8 mouse cellular contexts compared by ENCODE assay signal in the genomic region with DNA sequence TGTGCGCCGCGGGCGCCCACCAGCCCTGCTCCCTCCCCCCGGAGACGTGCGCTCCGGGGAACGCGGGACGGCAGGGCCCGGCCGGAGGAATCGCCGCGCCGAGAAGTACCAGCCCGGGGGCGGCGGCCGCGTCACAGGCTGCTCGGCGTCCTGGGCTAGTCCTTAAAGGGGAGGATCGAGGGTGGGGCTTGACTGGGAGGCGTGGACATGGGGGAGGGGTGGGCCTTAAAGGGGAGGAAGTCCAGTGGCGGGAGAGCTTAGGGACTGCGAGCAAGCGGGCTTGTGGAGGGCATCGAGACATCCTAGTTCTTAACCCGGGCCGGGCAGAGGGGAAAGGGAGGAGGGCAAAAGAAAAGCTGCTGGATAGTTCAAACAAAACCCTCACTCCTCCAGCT. TPM values are rescaled to one million over a fixed set of nuclear protein-coding genes. Genes with fewer than 3 reads are reported as not detected.
DNase-seq lines count a peak whose midpoint lies in the region; ATAC-seq and TF ChIP-seq lines count a peak whose summit lies in the region.

A gene (minus strand): TSS at position 127 of the 395 bp plus-strand sequence.

- under 1% methylated on average over 25 of the region's 32 CpGs for WGBS in forebrain, embryonic 13.5 days
- 1% methylated on average over 32 of the region's 32 CpGs for WGBS in large intestine, adult 2 months
- under 1% methylated on average over 32 of the region's 32 CpGs for WGBS in lung, embryonic 14.5 days
- WGBS in olfactory bulb, adult 2 months, result under 1% methylated on average over 32 of the region's 32 CpGs
- whole genome bisulfite sequencing in thymus, adult 2 months, result under 1% methylated on average over 31 of the region's 32 CpGs

- intact Hi-C loops in heart, postnatal 10 days (cut with DNase I), result loop anchor here (2.0 kb wide), 1 partner anchor 17 kb away; no protein-coding TSS in a partner anchor

- H3K4me2 ChIP-seq in forebrain, embryonic 13.5 days, result peak within 1 kb of the TSS; percentile 81
- H3K4me2 ChIP-seq in lung, embryonic 14.5 days, result peak within 1 kb of the TSS; percentile 90

- peak; percentile 95 for ATAC-seq in forebrain, embryonic 13.5 days
- ATAC-seq in lung, embryonic 14.5 days (ENCODE audit: insufficient read depth), result peak; percentile 95

- H3K9ac ChIP-seq in ES-Bruce4 (ENCODE audit: low read depth, poor library complexity, severe bottlenecking), result peak within 1 kb of the TSS; percentile 53
- H3K9ac ChIP-seq in forebrain, embryonic 13.5 days, result peak within 1 kb of the TSS; percentile 94
- peak within 1 kb of the TSS; percentile 91 for H3K9ac ChIP-seq in lung, embryonic 14.5 days

- no peaks in the 10 kb centered on the region for H3K4me1 ChIP-seq in ES-Bruce4 (ENCODE audit: control insufficient read depth, insufficient read depth, low read length)
- peaks cover 37% of the 10 kb centered on the region for H3K4me1 ChIP-seq in forebrain, embryonic 13.5 days
- peaks cover 18% of the 10 kb centered on the region for H3K4me1 ChIP-seq in lung, embryonic 14.5 days (ENCODE audit: insufficient read depth)
- H3K4me1 ChIP-seq in olfactory bulb, adult 2 months (ENCODE audit: control insufficient read depth, insufficient read depth, low read length), result peaks cover 13% of the 10 kb centered on the region; the same call in 1 of the 2 replicates
- peaks cover 9% of the 10 kb centered on the region for H3K4me1 ChIP-seq in thymus, adult 2 months (replicated peaks; ENCODE audit: control insufficient read depth, insufficient read depth, low read length)

- H3K4me3 ChIP-seq in ES-Bruce4 (ENCODE audit: low read depth, low read length), result peak within 1 kb of the TSS; percentile 59
- peak within 1 kb of the TSS; percentile 92 for H3K4me3 ChIP-seq in forebrain, embryonic 13.5 days
- peak within 1 kb of the TSS; percentile 96 for H3K4me3 ChIP-seq in lung, embryonic 14.5 days (ENCODE audit: low read depth, low read length)
- peak within 1 kb of the TSS; percentile 58 for H3K4me3 ChIP-seq in olfactory bulb, adult 2 months (ENCODE audit: insufficient read depth, low read depth, low read length)
- peak within 1 kb of the TSS; percentile 84 for H3K4me3 ChIP-seq in thymus, adult 2 months (ENCODE audit: control insufficient read depth, insufficient read depth, low read length)

- no peak for TF ChIP-seq CTCF in ES-Bruce4 (IDR thresholded peaks at IDR 0.05; ENCODE audit: low read depth, low read length)
- TF ChIP-seq CTCF in lung, embryonic 14.5 days (IDR thresholded peaks at IDR 0.05; ENCODE audit: low read depth), result no peak
- no peak for TF ChIP-seq CTCF in olfactory bulb, adult 2 months (IDR thresholded peaks at IDR 0.05; ENCODE audit: insufficient read depth, low read depth, low read length)
- TF ChIP-seq CTCF in thymus, adult 2 months (IDR thresholded peaks at IDR 0.05; ENCODE audit: borderline replicate concordance, control insufficient read depth, extremely low read depth, insufficient read depth, low read length, poor library complexity), result no peak

- H3K36me3 ChIP-seq in ES-Bruce4 (ENCODE audit: control insufficient read depth, insufficient read depth, low read length, poor library complexity, severe bottlenecking), result no peaks in the 10 kb centered on the region
- no peaks in the 10 kb centered on the region for H3K36me3 ChIP-seq in forebrain, embryonic 13.5 days (ENCODE audit: poor library complexity, severe bottlenecking)
- no peaks in the 10 kb centered on the region for H3K36me3 ChIP-seq in lung, embryonic 14.5 days (ENCODE audit: insufficient read depth)
- no peaks in the 10 kb centered on the region for H3K36me3 ChIP-seq in thymus, adult 2 months (ENCODE audit: control insufficient read depth, insufficient read depth, low read length)

- H3K27ac ChIP-seq in ES-Bruce4 (ENCODE audit: insufficient read depth, low read length), result no peak within 1 kb of the TSS
- peak within 1 kb of the TSS; percentile 79 for H3K27ac ChIP-seq in forebrain, embryonic 13.5 days
- peak within 1 kb of the TSS; percentile 95 for H3K27ac ChIP-seq in lung, embryonic 14.5 days (ENCODE audit: low read depth)
- H3K27ac ChIP-seq in olfactory bulb, adult 2 months (ENCODE audit: insufficient read depth, low read depth, low read length), result peak within 1 kb of the TSS; percentile 28; the same call in 1 of the 2 replicates
- no peak within 1 kb of the TSS for H3K27ac ChIP-seq in thymus, adult 2 months (ENCODE audit: control insufficient read depth, insufficient read depth, low read length)

- no peak for TF ChIP-seq POLR2A in ES-Bruce4 (IDR thresholded peaks at IDR 0.05; ENCODE audit: insufficient read depth, low read length)
- peak; percentile 59; the same call in 1 of the 2 replicates for TF ChIP-seq POLR2A in olfactory bulb, adult 2 months (IDR thresholded peaks at IDR 0.05; ENCODE audit: insufficient read depth, low read depth, low read length)
- TF ChIP-seq POLR2A in thymus, adult 2 months (IDR thresholded peaks at IDR 0.05; ENCODE audit: control insufficient read depth, extremely low read depth, insufficient read depth, low read length, poor library complexity), result peak; percentile 72

- DNase-seq in c-Kit-positive CD71-positive TER-119-positive erythroid progenitor cells, embryonic 14.5 days (ENCODE audit: low spot score), result peak; percentile 87
- DNase-seq in heart, postnatal 10 days, result peak; percentile 94
- DNase-seq in large intestine, adult 2 months (ENCODE audit: low read depth, low spot score), result peak; percentile 80
- DNase-seq in lung, embryonic 14.5 days, result peak; percentile 94
- peak; percentile 84 for DNase-seq in thymus, adult 2 months

- H3K27me3 ChIP-seq in ES-Bruce4 (ENCODE audit: control insufficient read depth, insufficient read depth, low read length, poor library complexity, severe bottlenecking), result peaks cover 2% of the 10 kb centered on the region; the same call in 1 of the 2 replicates
- H3K27me3 ChIP-seq in forebrain, embryonic 13.5 days, result no peaks in the 10 kb centered on the region
- H3K27me3 ChIP-seq in lung, embryonic 14.5 days (ENCODE audit: insufficient read depth, low read length), result no peaks in the 10 kb centered on the region
- H3K27me3 ChIP-seq in thymus, adult 2 months (ENCODE audit: control insufficient read depth, insufficient read depth, low read length), result no peaks in the 10 kb centered on the region

- no peaks in the 10 kb centered on the region for H3K9me3 ChIP-seq in ES-Bruce4 (replicated peaks; ENCODE audit: control insufficient read depth, insufficient read depth, low read length, poor library complexity, severe bottlenecking)
- no peaks in the 10 kb centered on the region for H3K9me3 ChIP-seq in forebrain, embryonic 13.5 days (replicated peaks)
- no peaks in the 10 kb centered on the region for H3K9me3 ChIP-seq in lung, embryonic 14.5 days (ENCODE audit: low read depth, low read length)

- TF ChIP-seq EP300 in ES-Bruce4 (IDR thresholded peaks at IDR 0.05; ENCODE audit: insufficient read depth, low read depth, low read length), result 0 out of 2 replicates have a peak, but pooled peaks have one; percentile 54

RNA-seq across cellular contexts. Expression of the gene that starts here (rescaled TPM):
- polyA plus RNA-seq in ES-Bruce4 (2011; ENCODE audit: insufficient read depth, insufficient read length, low read depth, missing spikeins), result 64.9 and 65.1 TPM in 2 replicates
- polyA plus RNA-seq in forebrain, embryonic 13.5 days (2015; fragmentation: Nextera tagmentation; extraction: Ambion mirVana), result 28.4 and 30.5 TPM in 2 replicates
- 100 to 1,000 TPM; 204 to 224 TPM for total RNA-seq in heart, postnatal 10 days (2021)
- 61.9 and 66.6 TPM in 2 replicates for polyA plus RNA-seq in large intestine, adult 2 months (2012; rRNA removed)
- 63.6 and 72.3 TPM in 2 replicates for polyA plus RNA-seq in lung, embryonic 14.5 days (2014; fragmentation: Nextera tagmentation; extraction: Ambion mirVana)
- polyA plus RNA-seq in olfactory bulb, adult 2 months (2012; ENCODE audit: insufficient read depth, insufficient read length, low replicate concordance, missing spikeins), result not detected in 2 replicates
- 67.2 and 69.6 TPM in 2 replicates for polyA plus RNA-seq in thymus, adult 2 months (2012; rRNA removed)

Comparison
In these comparisons a context has a peak if more than half of its experiments do, and no peak if none do; other contexts are left out.
1. H3K27ac ChIP-seq: peak in forebrain, embryonic 13.5 days (single experiment), lung, embryonic 14.5 days (single experiment) and olfactory bulb, adult 2 months (single experiment); none in ES-Bruce4 (single experiment) and thymus, adult 2 months (single experiment).
2. Peak in every context shown above with its lines, with median percentiles within 50 percentile points of each other: H3K4me3 ChIP-seq, H3K9ac ChIP-seq and DNase-seq.